Comparison of ENCODE assay signal across 8 mouse cellular contexts in genomic region chr11:29172563-29173124, GRCm38 (mm10). TPM values are rescaled to one million over a fixed set of nuclear protein-coding genes. Genes with fewer than 3 reads are reported as not detected.
A peak's percentile ranks its signal among the peaks of the same experiment; 100 is the strongest.
DNase-seq lines count a peak whose midpoint lies in the region; ATAC-seq lines count a peak whose summit lies in the region.

Gene Ppp4r3b, plus strand, starts transcription at chr11:29172890.

- H3K27ac ChIP-seq in heart, embryonic 10.5 days: peak within 1 kb of the TSS; percentile 99
- peak within 1 kb of the TSS; percentile 98 for H3K27ac ChIP-seq in kidney, embryonic 15.5 days

- WGBS in heart, embryonic 10.5 days: under 1% methylated on average over 50 of the region's 50 CpGs
- WGBS in kidney, embryonic 15.5 days: under 1% methylated on average over 50 of the region's 50 CpGs

- no peaks in the 10 kb centered on the region for H3K27me3 ChIP-seq in heart, embryonic 10.5 days (ENCODE audit: insufficient read depth, poor library complexity, severe bottlenecking)
- no peaks in the 10 kb centered on the region for H3K27me3 ChIP-seq in kidney, embryonic 15.5 days

- peak within 1 kb of the TSS; percentile 95 for H3K4me3 ChIP-seq in heart, embryonic 10.5 days
- H3K4me3 ChIP-seq in kidney, embryonic 15.5 days (replicated peaks): peak within 1 kb of the TSS; percentile 96

- ATAC-seq in erythroblast, adult 5-6 weeks (replicated peaks; ENCODE audit: low FRiP score, poor library complexity, severe bottlenecking): peak; percentile 90
- peak; percentile 97 for ATAC-seq in kidney, embryonic 15.5 days (replicated peaks; ENCODE audit: low FRiP score)
- peak; percentile 91 for ATAC-seq in monocyte, adult 5-6 weeks (replicated peaks; ENCODE audit: insufficient number of reproducible peaks, low FRiP score, low TSS enrichment, poor library complexity, severe bottlenecking)

- peaks cover 14% of the 10 kb centered on the region for H3K4me1 ChIP-seq in heart, embryonic 10.5 days
- peaks cover 12% of the 10 kb centered on the region for H3K4me1 ChIP-seq in kidney, embryonic 15.5 days

- no peaks in the 10 kb centered on the region for H3K36me3 ChIP-seq in heart, embryonic 10.5 days
- H3K36me3 ChIP-seq in kidney, embryonic 15.5 days: no peaks in the 10 kb centered on the region

- no peaks in the 10 kb centered on the region for H3K9me3 ChIP-seq in heart, embryonic 10.5 days
- no peaks in the 10 kb centered on the region for H3K9me3 ChIP-seq in kidney, embryonic 15.5 days (replicated peaks)

- H3K4me2 ChIP-seq in kidney, embryonic 15.5 days: peak within 1 kb of the TSS; percentile 92

- DNase-seq in B cell, adult 2 months: peak; percentile 97 to 98
- DNase-seq in brain, adult 2 months (ENCODE audit: low read depth, low spot score): peak; percentile 99
- DNase-seq in heart, embryonic 10.5 days (ENCODE audit: low spot score): peak; percentile 100
- DNase-seq in liver: peak; percentile 97
- peak; percentile 95 to 96 for DNase-seq in spleen, postnatal 4 days (ENCODE audit: low spot score in 2 of 2)

- H3K9ac ChIP-seq in kidney, embryonic 15.5 days: peak within 1 kb of the TSS; percentile 98

RNA-seq across cellular contexts. Expression of gene Ppp4r3b, which starts in this region (rescaled TPM):
- total RNA-seq in erythroblast, adult 5-6 weeks (2015; ENCODE audit: low replicate concordance): 118 and 121 TPM in 2 replicates
- 120 and 127 TPM in 2 replicates for total RNA-seq in erythroblast, adult 5-6 weeks (2017; ENCODE audit: low replicate concordance)
- polyA plus RNA-seq in heart, embryonic 10.5 days (2016; fragmentation: Nextera tagmentation; extraction: Ambion mirVana): 52.3 and 61.5 TPM in 2 replicates
- polyA plus RNA-seq in kidney, embryonic 15.5 days (2015; fragmentation: Nextera tagmentation; extraction: Ambion mirVana): 89.5 and 92.2 TPM in 2 replicates
- 124 to 185 TPM (median 144 TPM) in 3 replicates for total RNA-seq in monocyte, adult 5-6 weeks (2017)

Comparison
In these comparisons a context has a peak if more than half of its experiments do, and no peak if none do; other contexts are left out.
1. Peak in every context shown above with its lines: DNase-seq, ATAC-seq, H3K4me3 ChIP-seq and H3K27ac ChIP-seq.